Mouse (Mus musculus): Measurements from ENCODE around the gene Mmp9.

- TF ChIP-seq CTCF (IDR thresholded peaks at IDR 0.05; ENCODE audit: borderline replicate concordance, control insufficient read depth, extremely low read depth, insufficient read depth, low read length, poor library complexity) (no peak; the same call in 1 of the 2 replicates), POLR2A (IDR thresholded peaks at IDR 0.05; ENCODE audit: control insufficient read depth, extremely low read depth, insufficient read depth, low read length, poor library complexity) (no peak)
Measured at GRCm38 (mm10) chr2:164950501-164950900, 9.9 kb downstream of the Mmp9 start.
